Mouse (Mus musculus) layer of hippocampus, postnatal 14 days (tissue): Measurements from ENCODE around the gene Cops9. TPM values are rescaled to one million over a fixed set of nuclear protein-coding genes. Genes with fewer than 3 reads are reported as not detected.

ENCODE experiments used
- DNase-seq, 2 experiments: peaks; one replicate each; pipeline ENCODE4 v3.0.0; 2021 to 2022; ENCODE audit warnings: low spot score in 2 of 2, mixed read lengths in 1 of 2
- total RNA-seq, 2 experiments: library from RNA; stranded (reverse); gene quantifications; 2 replicates each; pipeline ENCODE4 v1.2.3; 2021

Cops9 gene
- total RNA-seq, 2 experiments from 2014 or later: 315 to 327 TPM

DNA sequence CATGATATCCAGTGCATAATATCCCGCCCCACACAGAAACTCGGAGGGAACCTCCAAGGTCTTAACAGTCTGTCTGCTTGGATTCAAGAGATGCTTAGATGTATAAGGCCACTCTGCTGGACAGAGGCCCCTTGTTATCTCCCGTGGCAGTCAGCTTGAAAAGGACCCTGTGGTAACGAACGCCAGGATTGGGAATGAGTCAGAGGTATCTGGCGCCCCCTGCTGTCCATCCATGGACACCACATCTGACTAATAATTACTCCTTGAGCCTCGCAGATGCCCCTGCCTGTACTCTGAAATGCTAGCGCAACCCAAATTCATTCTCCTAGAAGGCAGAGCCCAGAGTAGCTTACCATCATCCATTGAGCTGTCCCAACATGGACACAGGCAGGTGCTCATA lies 6.0 kb upstream of the Cops9 start:
- peak; percentile 82 for DNase-seq

DNA sequence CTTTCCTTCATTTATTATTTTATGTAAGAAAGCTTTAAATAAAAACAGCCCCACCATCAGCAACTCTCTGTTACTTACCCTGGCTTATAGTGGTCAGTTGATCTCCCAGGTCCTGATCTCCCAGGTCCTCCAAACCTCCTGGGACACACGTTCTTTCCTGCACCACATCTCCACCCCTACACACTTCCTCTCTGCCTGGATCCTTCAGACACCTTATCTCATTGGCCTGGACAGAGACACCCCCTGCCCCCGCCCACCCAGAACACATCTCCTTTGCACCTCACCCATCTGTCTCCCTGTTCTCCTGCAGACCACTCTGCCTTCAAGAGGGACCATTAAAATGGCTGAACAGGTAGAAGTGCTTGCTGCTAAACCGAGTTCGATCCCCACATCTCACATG lies 5.2 kb upstream of the Cops9 start:
- no peak for DNase-seq

DNA sequence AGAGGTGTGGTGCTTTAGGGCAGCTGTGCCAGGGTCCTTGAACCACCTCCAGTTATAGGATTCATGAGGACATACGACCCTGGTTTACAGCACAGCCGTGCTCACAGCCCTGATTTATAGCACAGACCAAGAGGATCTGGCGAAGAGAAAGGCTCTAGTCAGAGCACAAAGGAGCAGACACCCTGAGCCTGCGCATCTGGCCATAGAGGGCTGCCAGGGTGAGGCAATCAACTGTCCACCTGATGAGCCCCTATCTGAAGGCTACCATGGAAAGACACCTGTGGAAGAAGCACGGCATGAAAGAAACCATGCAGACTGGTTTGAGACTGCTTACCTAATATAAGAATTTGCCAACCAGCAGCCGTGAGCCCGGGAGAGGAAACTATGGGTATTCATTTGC lies 4.8 kb upstream of the Cops9 start:
- no peak for DNase-seq

DNA sequence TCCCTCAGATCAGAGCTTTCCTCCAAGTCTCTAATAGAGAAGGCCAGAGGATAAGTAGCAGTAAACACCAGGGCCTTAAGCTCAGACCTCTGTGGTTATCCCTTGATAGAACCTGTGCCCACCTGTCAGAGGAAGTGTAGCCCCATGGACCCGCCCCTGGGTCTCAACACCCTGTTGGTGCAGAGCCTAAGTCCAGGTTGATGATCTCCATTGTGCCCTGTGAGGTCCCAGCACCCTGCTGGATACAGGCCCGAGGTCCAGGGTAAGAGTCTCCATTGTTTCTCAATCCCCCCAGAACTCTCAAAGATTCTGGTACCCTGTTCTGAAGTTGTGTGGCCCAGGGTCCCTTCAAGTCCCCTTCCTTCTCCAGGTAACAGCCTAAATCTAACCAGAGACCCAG lies 4.3 kb upstream of the Cops9 start:
- no peak for DNase-seq

DNA sequence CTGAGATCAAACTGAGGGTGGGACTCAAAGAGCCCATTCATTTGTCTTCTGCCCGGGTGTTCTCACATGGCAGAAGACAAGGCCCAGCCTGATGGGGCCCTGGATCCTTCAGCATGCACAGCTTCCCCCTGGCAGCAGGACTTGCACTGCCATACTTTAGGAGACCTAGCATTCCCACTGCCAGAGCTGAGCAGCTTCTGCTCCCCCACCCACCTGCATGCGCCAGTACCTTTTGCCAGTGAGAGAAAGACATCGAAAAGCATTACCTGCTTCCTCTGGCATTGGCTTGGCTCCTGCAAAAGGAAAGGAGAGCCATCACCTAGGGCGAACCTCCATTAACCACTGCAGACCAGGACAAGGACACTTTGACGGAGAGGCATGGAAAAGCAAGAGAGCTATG lies 3.1 kb upstream of the Cops9 start:
- no peak for DNase-seq

DNA sequence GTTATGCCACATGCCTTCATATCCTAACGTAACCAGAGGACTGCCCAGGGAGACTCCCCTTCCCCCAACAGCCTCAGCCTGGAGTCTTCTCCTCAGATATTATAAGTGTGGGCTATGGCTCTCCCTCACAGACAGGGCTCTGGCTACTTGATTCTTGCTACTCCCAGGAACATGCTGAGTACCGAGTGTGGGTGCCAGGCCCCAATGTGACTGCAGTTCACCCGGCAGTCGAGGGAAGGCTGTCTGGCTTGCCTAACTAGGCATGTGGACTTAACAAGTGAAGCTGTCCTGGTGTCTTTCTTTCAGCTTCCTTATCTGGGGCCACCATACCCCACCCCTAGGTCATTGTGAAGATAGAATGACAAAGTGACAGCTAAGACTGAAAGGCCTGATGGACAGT lies 1.9 kb upstream of the Cops9 start:
- no peak for DNase-seq

DNA sequence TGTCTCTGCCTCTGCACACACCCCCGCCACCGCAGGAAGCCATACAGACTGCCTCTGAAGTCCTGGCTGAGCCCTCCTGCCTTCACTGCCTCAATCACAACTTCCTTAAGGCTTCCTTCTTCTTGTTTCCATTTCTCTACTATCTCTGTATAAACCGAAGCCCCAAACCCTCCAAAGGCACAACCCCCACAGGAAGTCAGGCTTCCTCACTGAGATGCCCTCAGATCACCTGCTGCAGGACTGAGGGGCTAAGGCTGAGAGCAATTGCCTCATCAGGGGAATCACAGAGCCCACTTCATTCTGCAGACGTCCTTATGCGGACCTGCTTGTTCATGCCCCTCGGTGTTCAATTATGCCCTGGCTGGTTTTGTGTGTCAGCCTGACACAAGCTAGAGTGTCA lies 1.4 kb downstream of the Cops9 start:
- DNase-seq: no peak

DNA sequence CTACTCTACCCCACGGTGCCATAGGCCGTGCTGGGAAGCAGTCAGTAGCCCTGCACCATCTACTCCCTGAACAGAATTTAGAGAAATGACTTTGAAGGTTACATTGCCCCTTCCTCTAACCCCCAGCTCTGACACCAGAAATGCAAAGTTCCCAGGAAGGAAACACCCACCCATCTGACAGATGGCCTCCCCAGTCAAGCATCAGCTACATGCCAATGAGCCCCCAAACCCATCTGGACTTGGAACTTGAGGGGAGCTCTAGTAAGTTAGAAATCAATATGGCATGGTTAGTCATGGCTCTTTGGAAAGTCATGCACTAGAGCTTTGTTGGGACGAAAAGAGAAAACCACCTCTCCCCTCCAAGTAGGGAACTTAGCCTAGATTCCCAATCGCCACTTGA lies 3.0 kb downstream of the Cops9 start:
- peak in 1 of 2 experiments; percentile 40 for DNase-seq

DNA sequence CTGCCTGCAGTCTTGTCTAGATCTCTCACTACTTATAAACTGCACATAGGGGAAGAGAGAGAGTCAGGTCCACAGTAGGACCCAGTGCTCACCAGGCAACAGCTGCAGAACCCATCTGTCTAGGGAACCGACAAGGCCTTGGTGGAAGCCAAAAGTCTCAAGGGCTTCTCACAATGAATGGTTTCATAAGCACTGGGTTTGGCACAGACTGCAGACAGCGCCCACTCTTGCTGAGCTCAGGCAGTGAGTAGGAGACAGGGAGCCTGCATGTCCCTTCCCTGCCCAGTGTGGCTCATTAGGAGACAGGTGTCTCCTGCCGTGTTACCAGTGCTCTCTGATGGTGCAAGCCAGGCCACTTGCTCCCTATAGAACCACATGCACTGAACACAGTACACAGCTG lies 3.6 kb downstream of the Cops9 start:
- peak; percentile 54 to 70 for DNase-seq

DNA sequence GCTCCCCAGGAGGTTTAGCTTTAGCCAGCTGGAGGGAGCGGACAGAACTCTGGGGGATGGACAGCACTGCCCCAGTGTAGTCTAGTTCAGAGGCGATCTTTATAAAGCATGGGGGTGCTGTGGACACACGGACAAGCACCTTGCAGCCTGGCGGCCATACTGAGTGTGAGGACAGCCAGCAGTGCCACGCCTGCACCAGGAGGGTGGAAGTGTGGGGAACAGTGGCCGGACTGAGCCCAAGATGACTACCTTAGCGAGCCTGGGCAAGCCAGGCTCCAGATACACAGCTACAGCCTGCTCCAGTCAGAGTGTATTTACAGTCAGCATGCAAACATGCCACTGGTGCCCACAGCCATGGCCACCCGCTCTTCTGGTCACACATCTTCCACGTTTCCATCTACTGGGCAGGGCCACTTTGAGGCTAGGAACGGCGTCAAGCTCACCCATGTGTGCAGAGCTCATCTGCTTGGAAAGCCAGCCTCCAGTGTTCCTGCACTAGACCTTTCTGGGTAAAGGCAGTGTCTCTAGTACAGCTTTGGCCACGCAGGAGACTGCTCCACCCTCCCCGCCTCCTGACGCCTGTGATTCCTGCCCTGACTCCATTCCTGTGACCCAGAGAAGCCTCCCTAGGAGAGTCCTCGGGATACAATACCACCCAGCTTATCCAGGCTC lies 4.1 kb downstream of the Cops9 start:
- no peak for DNase-seq

DNA sequence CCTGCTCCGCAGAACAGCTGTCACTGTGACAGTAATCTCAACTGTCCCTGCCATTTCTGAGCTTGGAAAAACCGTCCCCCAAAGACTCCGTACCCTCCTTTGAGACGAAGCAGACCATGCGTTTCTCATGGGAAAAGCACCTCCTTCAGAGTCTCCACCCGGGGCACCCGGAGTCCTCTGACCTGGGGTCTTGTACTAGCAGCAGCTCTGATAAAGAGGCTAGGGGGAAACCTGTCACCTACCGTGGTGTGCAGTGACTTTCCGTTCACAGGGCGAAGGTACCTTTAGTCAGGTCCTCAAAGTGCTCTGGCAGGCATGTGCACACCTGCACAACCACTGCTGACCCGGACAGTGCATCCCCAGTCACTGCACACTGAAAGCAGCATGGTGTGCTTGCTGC lies 5.1 kb downstream of the Cops9 start:
- no peak for DNase-seq

DNA sequence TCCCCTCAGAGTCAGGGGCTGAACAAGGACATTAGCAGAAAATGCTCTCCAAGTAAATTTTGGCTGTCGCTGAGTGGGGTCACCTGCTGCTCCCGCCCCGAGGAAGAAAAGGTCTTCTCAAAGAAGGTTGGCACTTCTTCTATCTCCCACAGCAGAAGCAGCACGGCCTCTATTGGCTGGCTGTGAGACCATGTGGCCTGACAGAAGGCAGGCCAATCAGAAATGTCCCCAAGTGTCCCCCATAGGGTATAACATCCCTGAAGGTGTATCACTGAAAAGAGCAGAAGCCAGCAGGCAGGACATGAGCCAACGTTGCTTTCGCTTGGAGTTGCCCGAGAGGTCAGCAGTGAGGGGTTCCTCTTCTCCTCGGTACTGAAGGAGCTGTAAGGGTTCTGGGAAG lies 5.8 kb downstream of the Cops9 start:
- no peak for DNase-seq

DNA sequence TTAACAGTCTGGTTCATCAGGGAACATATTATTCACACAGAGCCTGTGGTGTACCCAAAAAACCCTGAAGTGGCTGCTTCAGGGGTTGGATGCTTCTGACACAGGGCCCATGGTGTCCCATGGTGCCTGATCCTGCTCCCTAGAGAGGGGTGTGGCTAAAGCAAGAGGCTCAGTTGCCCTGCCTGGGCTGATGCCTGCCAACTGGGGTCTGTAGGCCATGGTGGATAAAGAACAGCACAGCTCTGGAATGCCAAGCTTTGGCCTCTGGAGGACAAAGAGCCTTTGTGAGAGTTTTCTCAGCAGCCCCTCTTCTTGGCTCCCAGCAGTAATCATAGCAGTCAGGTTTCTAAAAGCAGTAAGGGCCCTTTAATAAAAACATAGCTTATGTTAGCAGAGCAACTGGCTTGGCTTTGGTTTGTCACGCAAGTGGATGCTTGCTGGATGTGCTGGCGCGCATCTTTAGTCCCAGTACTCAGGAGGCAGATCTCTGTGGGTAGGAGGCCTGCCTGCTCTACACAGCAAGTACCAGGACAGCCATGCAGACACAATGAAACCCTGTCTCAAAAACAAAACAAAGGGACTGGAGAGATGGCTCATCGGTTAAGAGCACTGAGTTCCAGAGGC lies 6.7 kb downstream of the Cops9 start:
- DNase-seq: peak in 1 of 2 experiments; percentile 46

DNA sequence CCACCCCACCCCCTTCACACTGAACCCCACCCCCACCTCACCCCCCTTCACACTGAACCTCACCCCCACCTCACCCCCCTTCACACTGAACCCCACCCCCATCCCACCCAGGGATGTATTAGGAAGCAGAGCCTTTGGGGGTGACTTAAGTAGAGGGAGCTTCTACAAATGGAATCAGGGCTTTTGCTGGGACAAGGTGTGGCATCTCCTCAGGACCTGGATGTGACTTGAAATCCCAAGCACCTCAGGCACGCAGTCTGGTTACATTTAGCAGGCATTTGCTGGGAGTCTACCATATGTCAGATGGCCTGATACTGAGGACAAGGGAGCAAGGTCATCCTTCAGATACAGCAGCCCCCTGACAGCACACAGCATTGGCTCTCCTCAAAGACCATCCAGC lies 7.2 kb downstream of the Cops9 start:
- DNase-seq: no peak

DNA sequence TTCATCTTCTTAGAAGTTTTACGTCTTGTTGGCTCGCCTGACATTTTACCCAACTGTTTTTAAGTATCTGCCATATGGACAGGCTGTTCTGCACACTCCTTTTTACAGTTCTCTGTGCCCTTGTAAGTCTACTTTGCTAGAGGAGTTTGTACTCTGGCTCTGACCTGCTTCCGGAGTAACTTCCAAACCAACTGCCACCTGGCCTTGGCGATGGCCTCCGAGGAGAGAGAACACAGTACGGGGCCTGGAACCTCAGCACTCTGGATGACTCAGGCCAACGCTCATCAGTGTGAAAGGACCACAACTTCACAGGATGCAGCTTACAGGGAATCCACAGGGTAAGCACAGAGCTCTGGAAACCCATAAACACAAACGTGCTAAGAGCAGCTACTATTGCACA lies 8.1 kb downstream of the Cops9 start:
- DNase-seq: peak in 1 of 2 experiments; percentile 47

DNA sequence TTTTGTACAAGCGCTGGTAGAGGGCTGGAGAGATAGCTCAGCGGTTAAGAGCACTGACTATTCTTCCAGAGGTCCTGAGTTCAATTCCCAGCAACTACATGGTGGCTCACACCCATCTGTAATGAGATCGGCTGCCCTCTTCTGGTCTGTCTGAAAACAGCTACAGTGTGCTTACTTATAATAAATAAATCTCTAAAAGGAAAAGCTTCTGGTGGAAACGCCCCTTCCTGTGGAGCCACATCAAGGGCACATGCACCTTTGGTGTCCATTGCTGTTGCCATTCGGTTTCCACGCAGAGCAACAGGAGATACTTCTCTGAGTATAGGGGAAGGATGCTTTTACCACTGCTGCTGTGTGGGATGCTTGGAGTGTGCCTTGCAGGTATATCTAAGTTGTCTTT lies 8.8 kb downstream of the Cops9 start:
- DNase-seq: no peak

DNA sequence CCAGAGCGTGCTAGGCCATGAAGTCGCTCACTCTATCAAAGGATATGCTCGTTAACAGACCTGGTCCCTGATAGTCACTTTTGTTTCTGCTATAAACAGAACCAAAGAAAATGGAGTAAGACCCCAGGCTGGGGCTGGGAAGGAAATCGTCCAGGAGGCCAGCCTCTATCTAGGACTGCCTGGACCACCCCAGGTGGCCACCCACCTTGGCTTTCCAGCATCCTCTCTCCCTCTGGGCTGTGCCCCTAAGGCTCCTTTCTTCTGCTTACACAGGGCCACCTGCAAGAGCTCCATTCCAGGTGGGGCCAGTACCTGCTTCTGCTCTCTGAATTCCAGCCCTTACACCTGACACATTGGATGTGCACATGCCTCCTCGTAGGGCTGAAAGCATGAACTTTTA lies 9.6 kb downstream of the Cops9 start:
- DNase-seq: no peak

DNA sequence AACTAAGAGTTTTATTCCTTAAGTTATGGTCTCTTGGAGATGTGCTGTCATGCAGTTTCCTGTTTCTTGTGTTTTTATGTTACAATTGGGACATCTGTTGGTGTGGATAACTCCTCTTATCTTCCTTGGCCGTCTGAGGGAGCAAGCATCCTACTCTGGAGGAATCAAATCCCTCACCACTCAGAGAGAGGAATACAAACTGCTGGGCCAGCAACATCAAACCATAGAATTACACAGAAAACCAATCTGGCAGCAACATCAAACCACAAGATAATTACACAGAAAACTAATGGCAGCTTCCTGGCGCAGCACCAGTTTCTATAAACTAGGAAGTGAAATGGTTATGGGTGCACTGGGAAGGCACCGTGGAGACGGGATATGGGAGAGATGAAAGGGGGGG lies 13.6 kb downstream of the Cops9 start:
- DNase-seq: no peak

DNA sequence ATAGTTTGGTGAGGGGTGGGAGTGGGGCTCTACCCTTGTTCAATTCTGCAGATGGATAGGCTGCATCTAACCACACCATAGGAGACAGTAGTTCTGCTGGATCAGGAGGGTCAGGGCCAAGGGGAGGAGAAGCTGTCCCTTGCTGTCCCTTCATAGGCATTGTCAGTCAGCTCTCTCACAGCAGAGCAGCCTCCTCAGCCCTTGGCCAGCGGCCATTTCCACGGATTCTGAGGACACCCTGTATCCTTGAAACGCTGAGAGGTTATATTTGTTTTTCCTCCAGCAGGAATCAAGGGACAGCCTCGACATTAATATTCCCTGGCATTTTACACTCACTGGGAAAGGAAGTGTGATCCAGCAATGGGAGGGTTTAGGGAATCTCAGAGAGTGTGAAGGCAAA lies 23.4 kb downstream of the Cops9 start:
- no peak for DNase-seq

DNA sequence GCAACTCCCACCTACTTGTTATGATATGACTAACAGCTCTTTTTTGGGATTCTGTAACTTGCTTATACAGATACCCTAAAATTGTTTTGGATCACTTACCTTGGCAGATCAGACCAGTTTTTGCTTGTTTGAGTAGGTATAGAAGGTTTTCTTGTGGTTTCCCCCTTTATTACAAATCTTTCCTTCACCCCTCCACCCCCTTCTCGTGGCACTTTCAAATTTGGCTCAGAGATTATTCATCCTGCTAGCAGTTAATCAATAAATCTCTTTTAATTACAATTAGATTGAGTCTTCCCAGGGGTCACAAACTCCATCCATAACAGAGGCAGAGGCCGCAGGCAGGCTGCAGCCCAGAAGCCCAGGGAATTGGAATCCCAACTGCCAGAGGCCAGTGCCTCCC lies 24.3 kb downstream of the Cops9 start, which contains the start of gene Olfr12:
TSS of gene Olfr12 (plus strand) at position 301 of the 400 bp plus-strand sequence.
- no peak for DNase-seq

DNA sequence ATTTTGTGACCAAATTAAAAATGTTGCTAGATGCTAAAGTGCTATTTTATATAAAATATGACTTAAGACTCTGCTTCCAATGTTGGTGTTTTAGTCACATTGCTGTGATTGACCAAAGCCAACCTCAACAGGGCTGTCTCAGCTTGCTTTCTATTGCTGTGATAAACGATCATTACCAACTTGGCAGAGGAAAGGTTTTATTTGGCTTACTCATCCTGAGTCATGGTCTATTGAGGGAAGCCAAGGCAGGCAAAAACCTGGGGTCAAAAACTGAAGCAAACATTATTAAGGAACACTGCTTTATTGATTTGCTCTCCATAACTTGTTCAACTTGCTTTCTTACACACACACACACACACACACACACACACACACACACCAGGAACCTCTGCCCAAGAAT lies 25.7 kb downstream of the Cops9 start:
- DNase-seq: no peak

DNA sequence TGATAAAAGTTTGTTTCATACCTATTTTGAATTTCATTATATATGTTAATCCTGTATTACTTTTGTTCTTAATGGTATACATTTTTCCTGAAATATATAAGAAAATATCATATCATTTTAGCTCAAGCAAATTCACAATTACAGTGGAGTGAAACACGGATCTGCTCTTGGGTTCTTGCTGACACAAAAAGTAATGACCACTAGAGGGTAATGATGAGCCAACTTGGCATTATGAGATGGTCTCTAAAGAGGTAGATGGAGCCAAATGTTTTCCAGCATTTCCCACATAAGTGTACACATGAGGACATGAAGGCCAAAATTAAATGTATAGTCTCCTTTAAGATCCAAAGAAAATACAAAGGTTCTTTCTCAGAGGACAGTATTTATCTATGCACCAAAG lies 27.3 kb downstream of the Cops9 start:
- DNase-seq: peak in 1 of 2 experiments; percentile 70

DNA sequence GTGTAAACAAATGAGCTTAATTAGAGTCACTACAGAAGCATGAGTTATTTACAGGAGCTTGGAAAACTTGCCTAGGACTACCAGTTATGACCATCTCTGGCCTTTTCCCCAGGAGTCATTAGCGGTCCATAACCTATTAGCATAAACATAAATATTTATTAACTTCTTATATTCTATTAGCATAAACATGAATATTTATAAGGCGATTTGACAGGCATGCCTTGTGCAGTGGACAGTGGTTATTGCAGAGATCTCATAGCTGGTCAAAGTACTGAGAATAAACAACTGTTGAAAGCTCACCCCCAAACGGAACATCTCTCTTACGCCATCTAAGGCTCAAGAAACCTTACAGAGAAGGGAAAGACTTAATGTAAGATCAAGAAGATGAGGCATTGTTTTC lies 28.6 kb downstream of the Cops9 start:
- no peak for DNase-seq
